Mouse (Mus musculus): ENCODE data around the gene Loxl4. TPM values are rescaled to one million over a fixed set of nuclear protein-coding genes. Genes with fewer than 3 reads are reported as not detected.

Gene Loxl4
- polyA plus RNA-seq, 1 experiment, result 8.7 TPM

DNA sequence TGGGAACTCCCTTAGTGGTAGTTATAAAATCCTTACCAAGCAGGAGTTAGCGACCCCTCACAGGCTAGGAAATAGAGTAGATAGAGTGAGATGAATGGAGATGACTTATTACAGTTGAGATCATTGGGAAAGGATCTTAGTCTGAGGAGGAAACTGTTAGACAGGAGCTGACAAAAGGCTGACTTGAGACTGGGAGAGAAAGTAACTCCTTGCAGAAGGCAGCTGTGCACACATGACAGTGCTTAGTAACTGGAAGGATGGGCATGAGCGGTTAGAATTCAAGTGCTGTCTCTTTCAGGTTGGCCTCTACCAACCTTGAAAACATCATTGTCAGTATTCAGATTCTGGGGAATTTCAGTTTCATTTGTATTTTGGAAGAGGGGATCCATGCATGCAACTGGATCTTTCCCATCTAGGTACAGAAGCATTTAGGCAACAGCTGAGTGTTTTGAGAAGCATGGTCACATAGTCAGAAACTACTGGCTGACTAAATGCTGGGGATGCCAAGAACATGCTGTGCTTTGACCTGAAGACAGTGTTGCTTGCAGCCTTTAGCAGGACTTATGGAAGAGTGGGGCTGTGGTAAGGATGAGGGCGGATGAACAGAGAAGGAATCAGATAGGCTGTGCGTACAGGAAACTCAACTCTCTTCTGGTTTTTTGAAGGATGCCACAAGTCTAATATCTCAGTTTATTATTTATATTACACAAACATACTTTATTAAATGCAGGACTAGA lies 46.2 kb downstream of the Loxl4 start:
- no peak for DNase-seq (ENCODE audit: low spot score)

DNA sequence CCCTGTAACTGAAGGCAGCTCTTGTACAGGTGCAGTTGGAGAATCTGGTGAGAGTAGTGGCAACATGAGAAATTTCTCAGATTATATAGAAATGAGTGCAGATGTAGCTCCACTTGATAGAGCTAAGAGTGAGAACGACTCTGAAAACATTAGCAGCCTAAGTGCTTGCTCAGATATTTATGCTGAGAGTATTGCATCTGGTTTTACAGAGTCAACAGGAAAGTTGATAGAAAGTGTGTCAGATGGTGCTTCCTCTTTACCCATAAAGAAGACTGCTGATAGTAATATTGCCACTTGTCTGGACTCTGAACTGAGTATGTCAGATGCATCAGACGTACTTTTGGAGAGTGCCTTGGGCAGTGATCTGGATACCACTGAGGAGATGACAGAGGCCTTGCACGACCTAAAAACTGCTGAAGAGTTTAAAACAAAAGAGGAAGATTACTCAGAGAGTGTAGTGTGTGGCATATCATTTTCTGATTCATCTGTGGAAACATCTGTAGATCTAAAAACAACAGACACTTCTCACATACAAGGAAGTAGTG lies 48.8 kb downstream of the Loxl4 start:
- no peak for DNase-seq (ENCODE audit: low spot score)

DNA sequence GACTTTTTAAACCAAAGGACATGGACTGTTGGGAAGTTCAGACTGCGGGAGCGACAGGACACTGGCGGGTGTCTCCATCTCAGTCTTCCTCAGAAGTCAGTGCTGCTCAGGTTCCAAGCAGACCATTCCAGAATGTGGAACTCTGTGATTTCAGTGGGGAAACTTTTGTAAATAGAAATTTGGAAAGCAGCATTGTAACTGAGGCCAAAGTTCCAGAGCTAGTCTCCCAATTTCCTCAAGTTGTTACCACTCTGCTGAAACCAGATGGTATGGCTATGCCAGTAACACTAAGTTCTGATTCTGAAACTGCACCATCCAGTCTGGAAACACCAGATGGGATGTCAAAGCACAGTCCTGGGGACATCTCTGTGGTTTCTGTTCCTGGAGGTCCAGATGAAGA lies 49.6 kb downstream of the Loxl4 start:
- DNase-seq (ENCODE audit: low spot score), result no peak

DNA sequence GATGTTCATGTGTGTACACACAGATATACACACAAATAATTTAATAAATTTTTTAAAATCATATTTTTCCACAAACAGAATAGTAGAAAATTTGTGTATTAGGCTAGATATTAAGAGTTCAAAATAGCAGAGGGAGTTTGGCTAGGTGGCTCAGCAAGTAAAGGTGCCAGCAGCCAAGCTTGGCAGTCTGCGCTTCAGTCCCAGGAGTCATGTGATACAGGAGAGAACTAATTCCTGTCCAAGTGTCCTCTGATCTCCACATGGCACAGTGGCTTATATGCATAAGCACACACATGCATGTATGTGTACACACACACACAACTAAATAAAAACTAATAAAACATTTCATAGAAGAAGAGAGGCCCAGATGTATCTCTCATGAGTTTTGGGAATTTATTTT lies 50.6 kb downstream of the Loxl4 start:
- no peak for DNase-seq (ENCODE audit: low spot score)

DNA sequence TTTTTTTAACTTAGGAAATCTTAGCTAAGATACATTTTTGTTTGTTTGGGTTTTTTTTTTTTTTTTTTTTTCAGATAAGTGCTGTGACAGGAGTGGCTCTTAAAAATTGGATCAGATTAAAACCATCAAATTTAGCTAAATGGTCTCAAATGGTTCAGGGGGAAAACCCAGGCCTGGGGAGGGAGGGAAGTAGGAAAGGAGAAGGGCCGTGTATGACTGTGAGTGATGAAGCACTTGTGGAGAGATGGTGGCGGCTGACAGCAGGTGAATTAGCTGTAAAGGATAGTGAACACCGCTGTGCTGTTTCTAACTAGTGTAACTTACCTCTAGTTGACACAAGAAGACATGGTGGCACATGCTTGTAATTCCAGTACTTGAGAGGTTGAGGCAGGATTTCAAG lies 53.9 kb downstream of the Loxl4 start:
- no peak for DNase-seq (ENCODE audit: low spot score)

Other genes with a start within 250 kb of the Loxl4 start
- gene Crtac1, start 181.0 kb downstream of the Loxl4 start, polyA plus RNA-seq (2012; rRNA removed), result 0.18 and 0.29 TPM in 2 replicates
- 17.8 and 22.1 TPM in 2 replicates for gene R3hcc1l, start 94.1 kb downstream of the Loxl4 start, polyA plus RNA-seq (2012; rRNA removed)
- 7.2 and 9.0 TPM in 2 replicates for gene Pyroxd2, start 140.0 kb upstream of the Loxl4 start, polyA plus RNA-seq (2012; rRNA removed)
- gene Hps1, start 167.2 kb upstream of the Loxl4 start, polyA plus RNA-seq (2012; rRNA removed), result 21.4 and 24.3 TPM in 2 replicates